Mouse (Mus musculus) midbrain, embryonic 16.5 days (tissue): ENCODE results near the gene Map3k1. TPM values are rescaled to one million over a fixed set of nuclear protein-coding genes. Genes with fewer than 3 reads are reported as not detected.

Experiments used
- ATAC-seq: fragments of 200-750 bp; cut with Nextera tagmentation; 2 replicates; pipeline ENCODE4 v1.8.0; 2017; ENCODE audit warnings: moderate TSS enrichment
- H3K27ac ChIP-seq: fragments of 300-500 bp; sonication (generic); 2 replicates; pipeline ENCODE4 v1.5.1; 2014; ENCODE audit warnings: mild to moderate bottlenecking, low read length, mixed read lengths
- H3K27me3 ChIP-seq: fragments of 300-500 bp; sonication (generic); 2 replicates; pipeline ENCODE4 v1.6.1; 2014; ENCODE audit warnings: low read depth, low read length, mixed read lengths; ENCODE audit not compliant: control insufficient read depth, insufficient read depth
- H3K36me3 ChIP-seq: fragments of 300-500 bp; sonication (generic); 2 replicates; pipeline ENCODE4 v1.6.1; 2014; ENCODE audit warnings: mild to moderate bottlenecking, low read length, moderate library complexity, mixed read lengths; ENCODE audit not compliant: control insufficient read depth, insufficient read depth
- H3K4me1 ChIP-seq: fragments of 300-500 bp; sonication (generic); 2 replicates; pipeline ENCODE4 v1.6.1; 2014; ENCODE audit warnings: mild to moderate bottlenecking, low read length, mixed read lengths; ENCODE audit not compliant: control insufficient read depth, insufficient read depth
- H3K4me2 ChIP-seq: fragments of 300-500 bp; sonication (generic); 2 replicates; pipeline ENCODE4 v1.6.1; 2014; ENCODE audit warnings: mild to moderate bottlenecking, low read length, mixed read lengths
- H3K4me3 ChIP-seq: fragments of 300-500 bp; sonication (generic); 2 replicates; pipeline ENCODE4 v1.5.1; 2014; ENCODE audit warnings: low read depth, mild to moderate bottlenecking, low read length, moderate library complexity, mixed read lengths
- H3K9ac ChIP-seq: fragments of 300-500 bp; sonication (generic); 2 replicates; pipeline ENCODE4 v1.6.1; 2014; ENCODE audit warnings: low read depth, low read length, mixed read lengths
- H3K9me3 ChIP-seq: fragments of 300-500 bp; sonication (generic); replicated peaks from 2 replicates; pipeline ENCODE4 v1.6.1; 2014; ENCODE audit warnings: mild to moderate bottlenecking, low read length, mixed read lengths; ENCODE audit not compliant: control insufficient read depth, poor library complexity, severe bottlenecking
- WGBS: fragments of 180-500 bp; shearing (Covaris S2); extraction: QIAGEN DNeasy Blood & Tissue Kit; methylation state at CpG from one replicate; pipeline ENCODE4 v1.1.7; 2014; 5-methylcytosine and 5-hydroxymethylcytosine counted together
- polyA plus RNA-seq: library from polyadenylated mRNA; unstranded; fragments of >200 nt; fragmentation: Nextera tagmentation; extraction: Ambion mirVana; gene quantifications from 2 replicates; pipeline ENCODE4 v1.2.1, GENCODE M21; 2015

Gene Map3k1
- polyA plus RNA-seq, 1 experiment from 2014 or later, result 10.5 TPM

- Histone ChIP-seq H3K27me3 (no peaks in the 10 kb centered on the region; the same call in 1 of the 2 replicates), H3K9me3 (no peaks in the 10 kb centered on the region), H3K36me3 (no peaks in the 10 kb centered on the region), H3K4me1 (peaks cover 19% of the 10 kb centered on the region), H3K4me3 (peak overlapping the region; percentile 93), H3K4me2 (peak overlapping the region; percentile 92), H3K9ac (peak overlapping the region; percentile 91), H3K27ac (no peak overlapping the region)
- under 1% methylated on average over 11 of the region's 11 CpGs for WGBS
- no peak for ATAC-seq
These were observed 1.6 kb downstream of the Map3k1 start for GRCm38 (mm10) chr13:111807105-111807595.

DNA sequence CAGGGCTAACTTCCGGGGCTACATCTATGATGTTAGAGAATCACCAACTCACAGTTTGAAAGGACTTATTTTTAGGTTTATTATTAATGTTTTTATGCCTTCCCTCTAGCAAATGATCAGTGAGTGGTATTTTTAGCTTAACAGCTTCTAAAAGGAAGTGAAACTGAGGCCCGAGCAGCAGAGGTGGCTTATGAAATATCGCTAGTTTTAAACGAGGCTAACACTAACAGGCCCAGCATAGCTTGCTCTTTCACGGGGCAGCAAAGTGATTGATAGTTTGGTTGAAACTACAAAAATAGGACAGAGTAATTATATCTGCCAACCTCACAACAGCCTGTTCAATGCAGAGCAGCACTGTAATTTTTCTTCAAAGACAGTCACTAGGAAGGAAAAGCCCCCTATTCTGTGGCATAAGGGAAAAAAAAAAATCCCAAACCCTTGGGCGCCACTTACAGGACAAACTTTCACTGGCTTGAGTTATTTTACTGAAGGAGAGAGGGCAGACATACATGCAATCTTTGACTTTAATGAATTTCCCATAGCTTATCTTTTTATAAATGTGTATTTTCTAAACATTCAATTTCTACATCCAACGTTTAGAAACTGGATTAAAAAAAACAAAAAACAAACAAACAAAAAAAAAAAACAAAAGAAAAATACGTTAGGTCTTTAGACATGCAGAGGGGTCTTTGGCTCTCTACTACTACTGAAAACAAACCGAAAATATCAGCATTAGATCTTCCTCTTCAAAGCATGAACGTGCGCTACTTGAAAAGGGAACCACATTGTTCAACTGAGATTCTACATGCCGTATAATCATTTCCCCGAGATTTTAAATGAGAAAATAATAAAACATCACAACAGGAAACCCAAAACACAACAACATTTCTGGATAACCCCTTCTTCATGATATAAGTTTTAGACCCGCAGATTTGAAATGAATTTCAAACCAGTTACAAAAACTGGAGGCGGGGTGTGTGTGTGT, 2.8 kb downstream of the Map3k1 start:
- no peaks in the 10 kb centered on the region for H3K36me3 ChIP-seq
- H3K27ac ChIP-seq, result no peak overlapping the region
- H3K4me2 ChIP-seq, result peak overlapping the region; percentile 92
- H3K4me1 ChIP-seq, result peaks cover 21% of the 10 kb centered on the region
- WGBS, result 65% methylated on average over 15 of the region's 15 CpGs
- H3K9ac ChIP-seq, result no peak overlapping the region
- H3K4me3 ChIP-seq, result no peak overlapping the region
- H3K27me3 ChIP-seq, result no peaks in the 10 kb centered on the region
- no peak for ATAC-seq
- no peaks in the 10 kb centered on the region for H3K9me3 ChIP-seq

DNA sequence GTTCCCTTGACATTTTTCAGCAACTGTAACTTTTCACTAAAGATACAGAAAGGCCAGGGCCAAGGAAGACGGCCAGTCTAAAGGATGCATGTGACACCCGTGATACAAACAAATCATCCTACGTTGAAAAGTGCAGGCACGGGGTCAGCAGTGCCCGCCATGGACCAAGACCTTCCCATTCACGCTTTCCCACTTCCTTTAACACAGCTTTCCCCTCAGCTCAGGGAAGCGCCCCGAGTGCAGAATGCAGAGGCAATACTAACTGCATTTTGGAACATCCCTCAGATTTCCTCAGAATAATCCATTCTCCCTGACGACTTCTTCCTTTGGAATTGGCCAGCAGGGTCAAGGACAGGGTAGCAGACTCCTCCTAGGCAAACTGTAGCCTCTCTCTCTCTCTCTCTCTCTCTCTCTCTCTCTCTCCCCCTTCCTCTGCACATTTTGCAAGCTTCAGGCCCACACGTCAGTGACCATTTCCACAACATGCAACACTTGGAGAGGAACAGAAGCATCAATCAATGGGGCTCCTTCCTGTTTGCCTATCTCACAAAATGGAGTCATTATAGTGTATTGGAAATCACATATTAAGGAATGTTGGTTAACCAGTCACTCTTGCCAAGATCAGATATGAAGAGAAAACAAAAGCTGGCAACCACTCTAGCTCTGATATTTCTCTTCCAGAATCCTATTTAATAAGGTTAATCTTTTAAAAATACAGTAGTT, 3.7 kb downstream of the Map3k1 start:
- H3K4me1 ChIP-seq, result peaks cover 21% of the 10 kb centered on the region
- H3K4me2 ChIP-seq, result peak overlapping the region; percentile 29; the same call in 1 of the 2 replicates
- no peak overlapping the region for H3K4me3 ChIP-seq
- WGBS, result 65% methylated on average over 10 of the region's 10 CpGs
- ATAC-seq, result no peak
- no peaks in the 10 kb centered on the region for H3K9me3 ChIP-seq
- no peak overlapping the region for H3K27ac ChIP-seq
- H3K36me3 ChIP-seq, result no peaks in the 10 kb centered on the region
- H3K27me3 ChIP-seq, result no peaks in the 10 kb centered on the region
- H3K9ac ChIP-seq, result no peak overlapping the region

DNA sequence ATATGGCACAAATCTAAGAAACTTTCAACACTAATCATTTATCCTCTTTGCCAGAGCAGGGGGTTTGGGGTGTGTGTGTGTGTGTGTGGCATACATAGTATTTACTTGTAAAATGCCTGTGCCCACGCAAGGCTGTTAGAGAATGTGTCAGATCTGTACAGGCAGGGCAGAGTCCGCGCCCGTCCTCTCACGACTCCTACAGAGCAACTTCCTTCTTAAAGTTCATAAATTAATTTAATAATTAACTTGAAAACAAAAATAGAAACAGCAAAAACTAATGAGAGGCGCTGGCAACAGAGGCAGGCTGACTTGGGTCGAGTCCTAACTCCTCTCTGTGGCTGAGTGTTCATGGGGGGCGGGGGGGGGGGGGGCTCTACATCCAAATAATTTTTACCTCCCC, 4.6 kb downstream of the Map3k1 start:
- peaks cover 22% of the 10 kb centered on the region for H3K4me1 ChIP-seq
- no peak overlapping the region for H3K9ac ChIP-seq
- no peak overlapping the region for H3K4me3 ChIP-seq
- no peak for ATAC-seq
- no peak overlapping the region for H3K4me2 ChIP-seq
- H3K36me3 ChIP-seq, result no peaks in the 10 kb centered on the region
- no peak overlapping the region for H3K27ac ChIP-seq
- H3K9me3 ChIP-seq, result no peaks in the 10 kb centered on the region
- 87% methylated on average over 8 of the region's 8 CpGs for WGBS
- H3K27me3 ChIP-seq, result no peaks in the 10 kb centered on the region

GRCm38 (mm10) chr13:111803506-111803905, 5.3 kb downstream of the Map3k1 start:
- H3K4me1 ChIP-seq, result peaks cover 28% of the 10 kb centered on the region
- no peak for ATAC-seq
- WGBS, result 72% methylated on average over 6 of the region's 6 CpGs

DNA sequence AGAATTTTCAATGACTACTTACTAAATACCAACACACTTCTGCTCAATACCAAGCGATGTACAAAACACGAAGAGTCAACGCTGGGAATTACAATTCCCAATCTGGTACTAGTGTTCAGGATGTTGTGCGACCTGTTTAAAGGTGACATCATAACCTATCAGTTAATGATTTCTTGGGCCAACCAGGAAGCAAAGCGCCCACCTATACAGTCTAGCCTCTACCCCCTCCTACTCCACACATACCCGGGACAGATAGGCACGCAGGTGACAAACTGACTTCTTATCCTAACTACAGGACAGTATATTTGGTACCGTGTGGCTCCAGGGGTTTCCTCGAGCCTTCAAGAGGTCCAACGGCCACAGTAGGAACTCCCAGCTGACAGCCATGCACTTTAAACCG, 5.9 kb downstream of the Map3k1 start:
- no peak for ATAC-seq
- Histone ChIP-seq H3K9ac (no peak overlapping the region), H3K36me3 (no peaks in the 10 kb centered on the region), H3K27ac (no peak overlapping the region), H3K9me3 (no peaks in the 10 kb centered on the region), H3K4me1 (peaks cover 31% of the 10 kb centered on the region), H3K27me3 (no peaks in the 10 kb centered on the region), H3K4me3 (no peak overlapping the region), H3K4me2 (no peak overlapping the region)
- 91% methylated on average over 11 of the region's 11 CpGs for WGBS

More at GRCm38 (mm10) chr13:111803506-111803905, 5.3 kb downstream of the Map3k1 start:
- no peaks in the 10 kb centered on the region for H3K36me3 ChIP-seq
- no peaks in the 10 kb centered on the region for H3K27me3 ChIP-seq
- no peaks in the 10 kb centered on the region for H3K9me3 ChIP-seq
- no peak overlapping the region for H3K4me3 ChIP-seq
- no peak overlapping the region for H3K4me2 ChIP-seq
- no peak overlapping the region for H3K9ac ChIP-seq
- no peak overlapping the region for H3K27ac ChIP-seq

- no peaks in the 10 kb centered on the region for H3K36me3 ChIP-seq
- H3K27ac ChIP-seq, result no peak overlapping the region
- H3K9me3 ChIP-seq, result no peaks in the 10 kb centered on the region
- no peak for ATAC-seq
- H3K4me2 ChIP-seq, result no peak overlapping the region
- H3K4me3 ChIP-seq, result no peak overlapping the region
- H3K9ac ChIP-seq, result no peak overlapping the region
- WGBS, result 79% methylated on average over 2 of the region's 2 CpGs
- peaks cover 34% of the 10 kb centered on the region for H3K4me1 ChIP-seq
- H3K27me3 ChIP-seq, result no peaks in the 10 kb centered on the region
These were observed 6.5 kb downstream of the Map3k1 start for GRCm38 (mm10) chr13:111802271-111802665.

- H3K9me3 ChIP-seq, result no peaks in the 10 kb centered on the region
- no peak overlapping the region for H3K27ac ChIP-seq
- H3K4me2 ChIP-seq, result no peak overlapping the region
- 78% methylated on average over 10 of the region's 10 CpGs for WGBS
- H3K27me3 ChIP-seq, result no peaks in the 10 kb centered on the region
- H3K36me3 ChIP-seq, result no peaks in the 10 kb centered on the region
- no peak for ATAC-seq
- no peak overlapping the region for H3K9ac ChIP-seq
- H3K4me1 ChIP-seq, result peaks cover 35% of the 10 kb centered on the region
- H3K4me3 ChIP-seq, result no peak overlapping the region
These were observed 7.0 kb downstream of the Map3k1 start for GRCm38 (mm10) chr13:111801662-111802270.
